Mouse (Mus musculus) CH12.LX (cell line): Measurements from ENCODE around the gene Rnase13.

ENCODE experiments used
- HCFC1 ChIP-seq: IDR thresholded peaks from 2 replicates; pipeline ENCODE4 v1.6.1; 2012; ENCODE audit warnings: low read depth, mild to moderate bottlenecking, inconsistent platforms, low read length, improper control_type of control experiment
- POLR2AphosphoS2 ChIP-seq: IDR thresholded peaks from 2 replicates; pipeline ENCODE4 v1.6.1; 2011; ENCODE audit warnings: low read depth, low read length, improper control_type of control experiment
- USF1 ChIP-seq: IDR thresholded peaks from 2 replicates; pipeline ENCODE4 v1.6.1; 2014; ENCODE audit warnings: low read depth, mild to moderate bottlenecking, inconsistent platforms, low read length, improper control_type of control experiment

- TF ChIP-seq HCFC1 (no peak), POLR2AphosphoS2 (no peak), USF1 (no peak)
Measured at GRCm38 (mm10) chr14:51967400-51967799, 44.8 kb upstream of the Rnase13 start.
